Mouse (Mus musculus) liver, embryonic 14.5 days (tissue): ENCODE data around the gene Il12a. TPM values are rescaled to one million over a fixed set of nuclear protein-coding genes. Genes with fewer than 3 reads are reported as not detected.

Source experiments
- ATAC-seq: fragments of 200-750 bp; cut with Nextera tagmentation; 2 replicates; pipeline ENCODE4 v1.8.0; 2017; ENCODE audit warnings: moderate number of reproducible peaks, mild to moderate bottlenecking, moderate library complexity; ENCODE audit not compliant: insufficient read depth
- DNase-seq, 3 experiments: peaks; one replicate each; pipeline ENCODE4 v3.0.0-alpha.2; 2012 to 2013; ENCODE audit warnings: low read depth in 3 of 3, low spot score in 3 of 3
- H3K27ac ChIP-seq: fragments of 300-500 bp; sonication (generic); 2 replicates; pipeline ENCODE4 v1.5.1; 2014; ENCODE audit warnings: moderate library complexity, mild to moderate bottlenecking, control low read depth, inconsistent platforms
- H3K27me3 ChIP-seq: fragments of 300-500 bp; sonication (generic); 2 replicates; pipeline ENCODE4 v1.6.1; 2014; ENCODE audit warnings: mild to moderate bottlenecking, low read length, moderate library complexity; ENCODE audit not compliant: control insufficient read depth, insufficient read depth
- H3K36me3 ChIP-seq: fragments of 300-500 bp; sonication (generic); replicated peaks from 2 replicates; pipeline ENCODE4 v1.6.1; 2014; ENCODE audit warnings: low read depth; ENCODE audit not compliant: control insufficient read depth, insufficient read depth
- H3K4me1 ChIP-seq, 2 experiments: fragments of 200-500 bp in 1 of 2; fragments of 300-500 bp in 1 of 2; sonication (generic) in 1 of 2; replicated peaks; 2 replicates each; pipeline ENCODE4 v1.6.1; 2012 to 2014; ENCODE audit warnings: antibody characterized with exemption in 1 of 2, inconsistent platforms in 1 of 2, low read length in 1 of 2; ENCODE audit not compliant: control insufficient read depth in 2 of 2, insufficient read depth in 2 of 2
- H3K4me2 ChIP-seq: fragments of 300-500 bp; sonication (generic); 2 replicates; pipeline ENCODE4 v1.6.1; 2014; ENCODE audit warnings: low read depth, mild to moderate bottlenecking, control low read depth, moderate library complexity
- H3K4me3 ChIP-seq, 2 experiments: fragments of 200-500 bp in 1 of 2; fragments of 300-500 bp in 1 of 2; sonication (generic) in 1 of 2; 2 replicates each; pipeline ENCODE4 v1.5.1; 2012 to 2014; ENCODE audit warnings: low read depth in 2 of 2, low read length in 2 of 2, mild to moderate bottlenecking in 2 of 2, control low read depth in 1 of 2, inconsistent platforms in 1 of 2, moderate library complexity in 1 of 2; ENCODE audit not compliant: insufficient read depth in 1 of 2
- H3K9ac ChIP-seq: fragments of 300-500 bp; sonication (generic); replicated peaks from 2 replicates; pipeline ENCODE4 v1.6.1; 2014; ENCODE audit warnings: mild to moderate bottlenecking, control low read depth, moderate library complexity
- H3K9me3 ChIP-seq: fragments of 300-500 bp; sonication (generic); 2 replicates; pipeline ENCODE4 v1.6.1; 2016; ENCODE audit warnings: low read length, mixed read lengths; ENCODE audit not compliant: control insufficient read depth
- CTCF ChIP-seq: IDR thresholded peaks from 2 replicates; pipeline ENCODE4 v1.5.1; 2016; ENCODE audit warnings: antibody characterized with exemption, low read depth, control low read depth
- EP300 ChIP-seq: IDR thresholded peaks from 2 replicates; pipeline ENCODE4 v1.6.1; 2016; ENCODE audit warnings: antibody characterized with exemption, low read depth
- WGBS: fragments of 180-500 bp; shearing (Covaris S2); extraction: QIAGEN DNeasy Blood & Tissue Kit; methylation state at CpG from one replicate; pipeline ENCODE4 v1.1.7; 2014; ENCODE audit not compliant: insufficient replicate concordance; 5-methylcytosine and 5-hydroxymethylcytosine counted together
- polyA plus RNA-seq, 2 experiments: library from polyadenylated mRNA; depleted of rRNA in 1 of 2; stranded (reverse) in 1 of 2; unstranded in 1 of 2; fragments of >200 nt; fragmentation: Nextera tagmentation in 1 of 2; extraction: Ambion mirVana in 1 of 2; gene quantifications; 2 replicates each; pipeline versions ENCODE4 v1.2.1 to v1.2.3; 2012 to 2014

Gene Il12a
- polyA plus RNA-seq, 2 experiments, result 1.8 to 2.3 TPM

DNA sequence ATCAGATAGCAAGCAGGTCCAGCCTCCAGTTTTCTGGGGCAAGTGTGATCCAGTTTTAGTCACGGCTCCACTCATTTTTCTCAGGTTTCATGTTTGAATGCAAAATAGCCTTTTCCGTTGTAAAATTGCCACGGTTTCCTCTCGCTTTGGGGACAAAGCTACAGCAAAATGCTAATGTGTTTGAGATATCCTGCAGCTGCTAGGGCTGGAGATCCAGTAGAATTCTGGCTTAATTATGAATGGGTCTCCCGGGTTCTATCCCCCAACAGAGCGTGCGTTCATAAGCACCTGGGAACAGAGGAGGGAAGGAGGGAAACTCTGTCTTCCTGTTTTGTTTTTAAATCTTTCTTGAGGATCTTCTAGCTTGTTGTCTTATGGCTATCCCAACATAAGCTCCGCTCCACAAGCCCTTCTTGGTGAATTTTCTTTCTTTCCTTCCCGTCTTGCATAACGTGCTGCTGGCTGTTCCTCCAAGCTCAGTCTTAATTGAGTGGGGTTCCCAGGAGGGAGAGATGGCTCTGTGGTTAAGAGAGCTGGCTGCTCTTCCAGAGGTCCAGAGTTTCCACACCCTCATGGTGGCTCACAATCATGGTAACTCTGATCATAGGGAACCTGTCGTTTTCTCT is 2.3 kb downstream of the Il12a start:
- no peaks in the 10 kb centered on the region for H3K36me3 ChIP-seq
- ATAC-seq, result no peak
- H3K4me3 ChIP-seq, result 0 out of 4 replicates have a peak overlapping the region, but pooled peaks of 1 of the 2 experiments have one; percentile 6
- H3K4me2 ChIP-seq, result no peak overlapping the region; the same call in 1 of the 2 replicates
- no peaks in the 10 kb centered on the region for H3K27me3 ChIP-seq
- no peak overlapping the region for H3K9ac ChIP-seq
- TF ChIP-seq EP300 (no peak), CTCF (no peak)
- 19% methylated on average over 11 of the region's 11 CpGs for WGBS
- H3K27ac ChIP-seq, result no peak overlapping the region
- no peaks in the 10 kb centered on the region for H3K9me3 ChIP-seq
- DNase-seq, result no peak
- peaks cover 0 to 4% of the 10 kb centered on the region in 2 experiments; a peak in 1 of 4 replicates for H3K4me1 ChIP-seq

DNA sequence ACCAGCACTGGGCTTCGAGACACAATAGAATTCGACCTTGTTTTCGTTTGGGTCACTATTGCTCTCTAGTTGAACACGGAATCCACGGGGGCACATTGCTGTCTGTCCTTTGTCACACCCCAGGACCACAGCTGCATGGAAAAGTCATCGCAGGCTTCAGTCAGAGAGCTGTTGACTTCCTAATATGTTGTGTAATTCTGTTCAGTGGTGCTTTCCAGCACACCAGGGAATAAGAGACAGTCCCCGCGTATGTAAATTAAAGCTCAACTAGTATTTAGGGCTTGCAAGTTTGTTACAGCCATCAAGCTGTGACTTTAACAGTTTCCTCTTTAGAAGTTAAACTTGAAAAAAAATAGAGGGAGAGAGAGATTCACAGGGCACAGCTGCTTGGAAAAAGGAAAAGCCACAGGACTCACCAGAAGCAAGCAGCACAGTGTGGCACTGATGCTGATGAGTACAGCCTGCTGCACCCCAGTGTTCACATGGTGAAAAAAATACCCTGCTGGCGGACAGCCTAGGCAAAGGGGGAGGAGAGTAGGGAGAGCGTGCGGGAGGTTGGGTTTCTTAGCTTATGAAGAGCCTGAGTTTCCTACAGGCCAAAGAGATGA is 3.1 kb downstream of the Il12a start:
- no peak overlapping the region for H3K4me2 ChIP-seq
- H3K4me1 ChIP-seq, result peaks cover 0 to 4% of the 10 kb centered on the region in 2 experiments; a peak in 1 of 4 replicates
- H3K4me3 ChIP-seq, result no peak overlapping the region
- no peak overlapping the region for H3K9ac ChIP-seq
- TF ChIP-seq EP300 (no peak), CTCF (no peak)
- no peaks in the 10 kb centered on the region for H3K9me3 ChIP-seq
- WGBS, result 28% methylated on average over 11 of the region's 11 CpGs
- ATAC-seq (no peak), DNase-seq (no peak)
- H3K27ac ChIP-seq, result no peak overlapping the region
- H3K36me3 ChIP-seq, result no peaks in the 10 kb centered on the region
- no peaks in the 10 kb centered on the region for H3K27me3 ChIP-seq

GRCm38 (mm10) chr3:68695321-68695720 is 4.9 kb downstream of the Il12a start:
- WGBS, result 59% methylated on average over 5 of the region's 5 CpGs
- H3K4me3 ChIP-seq, result peak overlapping the region in 1 of 2 experiments; percentile 22; a peak in 1 of 4 replicates
- no peaks in the 10 kb centered on the region for H3K27me3 ChIP-seq
- H3K9me3 ChIP-seq, result no peaks in the 10 kb centered on the region
- H3K27ac ChIP-seq, result no peak overlapping the region
- no peaks in the 10 kb centered on the region; a peak in 1 of 4 replicates for H3K4me1 ChIP-seq
- no peak overlapping the region for H3K4me2 ChIP-seq
- TF ChIP-seq EP300 (no peak), CTCF (no peak)
- no peaks in the 10 kb centered on the region for H3K36me3 ChIP-seq
- ATAC-seq (no peak), DNase-seq (no peak)
- H3K9ac ChIP-seq, result no peak overlapping the region

DNA sequence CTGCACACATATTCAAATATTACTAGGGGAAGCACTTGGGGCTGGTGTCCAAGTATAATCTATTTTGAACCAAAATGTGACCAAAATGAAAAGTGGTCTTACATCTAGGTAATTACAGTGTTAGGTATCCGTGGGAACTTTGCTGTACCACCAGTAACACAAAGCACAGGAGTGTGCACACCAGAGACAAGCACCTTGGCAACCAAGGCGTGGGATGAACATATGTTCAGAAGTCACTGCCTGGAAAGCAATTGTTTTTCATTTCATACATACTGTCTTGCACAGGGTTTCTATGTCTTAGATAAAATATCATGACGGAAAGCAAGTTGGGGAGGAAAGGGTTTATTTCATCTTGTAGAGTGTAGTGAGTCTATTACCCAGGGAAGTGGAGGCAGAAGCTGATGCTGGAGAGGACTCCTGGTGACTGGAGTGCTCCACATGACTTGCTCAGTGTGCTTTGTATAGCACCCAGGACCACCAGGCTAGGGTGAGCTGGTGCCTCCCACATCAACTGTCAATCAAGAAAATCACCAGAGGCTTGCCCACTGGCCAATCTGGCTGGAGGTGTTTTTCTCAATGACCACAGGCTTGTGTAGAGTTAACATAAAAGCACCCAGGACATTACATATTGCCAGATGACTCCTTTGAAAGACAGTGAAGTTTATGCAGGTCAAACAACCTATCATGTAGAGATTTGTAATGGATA is 6.2 kb downstream of the Il12a start:
- no peaks in the 10 kb centered on the region for H3K36me3 ChIP-seq
- H3K4me2 ChIP-seq, result no peak overlapping the region
- 68% methylated on average over 3 of the region's 3 CpGs for WGBS
- ATAC-seq (no peak), DNase-seq (no peak)
- no peaks in the 10 kb centered on the region for H3K9me3 ChIP-seq
- no peak overlapping the region for H3K4me3 ChIP-seq
- H3K27me3 ChIP-seq, result no peaks in the 10 kb centered on the region
- no peaks in the 10 kb centered on the region; a peak in 1 of 4 replicates for H3K4me1 ChIP-seq
- H3K27ac ChIP-seq, result no peak overlapping the region
- TF ChIP-seq CTCF (no peak), EP300 (no peak)
- H3K9ac ChIP-seq, result no peak overlapping the region

DNA sequence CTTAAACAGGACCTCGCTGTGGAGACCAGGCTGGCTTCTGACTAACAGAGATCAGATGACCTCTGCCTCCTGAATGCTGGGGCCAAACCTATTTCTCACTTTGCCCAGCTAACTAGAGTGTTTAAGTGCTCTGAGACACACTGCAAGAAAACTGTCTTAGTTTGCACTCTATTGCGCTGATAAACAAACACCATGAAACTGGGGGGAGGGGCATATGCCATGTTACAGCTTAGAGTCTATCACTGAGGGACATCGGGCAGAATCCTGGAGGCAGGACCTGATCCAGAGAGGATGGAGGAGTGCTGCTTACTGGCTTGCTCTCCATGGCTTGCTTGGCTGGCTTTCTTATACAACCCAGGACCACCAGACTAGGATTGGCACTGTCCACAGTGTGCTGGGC is 8.2 kb downstream of the Il12a start:
- no peaks in the 10 kb centered on the region for H3K27me3 ChIP-seq
- TF ChIP-seq CTCF, result no peak
- TF ChIP-seq EP300, result no peak
- 69% methylated on average over 3 of the region's 3 CpGs for WGBS
- DNase-seq, result no peak
- no peak overlapping the region for H3K4me2 ChIP-seq
- ATAC-seq, result no peak
- no peak overlapping the region for H3K27ac ChIP-seq
- H3K9me3 ChIP-seq, result no peaks in the 10 kb centered on the region
- H3K4me1 ChIP-seq, result no peaks in the 10 kb centered on the region
- H3K4me3 ChIP-seq, result no peak overlapping the region
- no peaks in the 10 kb centered on the region for H3K36me3 ChIP-seq
- H3K9ac ChIP-seq, result no peak overlapping the region
